Mouse (Mus musculus) thymus, adult 2 months (tissue): ENCODE results near the gene Gm42906.

Experiments
- CTCF ChIP-seq: fragments of 200-500 bp; IDR thresholded peaks from 2 replicates; pipeline ENCODE4 v1.5.1; 2012; ENCODE audit warnings: mild to moderate bottlenecking, control low read depth, low read length, moderate library complexity, borderline replicate concordance; ENCODE audit not compliant: control insufficient read depth, poor library complexity, insufficient read depth; ENCODE audit errors: extremely low read depth
- POLR2A ChIP-seq: fragments of 200-500 bp; IDR thresholded peaks from 2 replicates; pipeline ENCODE4 v1.6.1; 2012; ENCODE audit warnings: mild to moderate bottlenecking, low read length, control low read depth, moderate library complexity; ENCODE audit not compliant: control insufficient read depth, poor library complexity, insufficient read depth; ENCODE audit errors: extremely low read depth

GRCm38 (mm10) chr5:151117846-151118245, 310.1 kb downstream of the Gm42906 start:
- TF ChIP-seq POLR2A (no peak), CTCF (no peak)
